Mouse (Mus musculus): ENCODE data around the gene Syn3. TPM values are rescaled to one million over a fixed set of nuclear protein-coding genes. Genes with fewer than 3 reads are reported as not detected.

Gene Syn3
- polyA plus RNA-seq, 1 experiment from 2014 or later: 4.0 TPM

DNA sequence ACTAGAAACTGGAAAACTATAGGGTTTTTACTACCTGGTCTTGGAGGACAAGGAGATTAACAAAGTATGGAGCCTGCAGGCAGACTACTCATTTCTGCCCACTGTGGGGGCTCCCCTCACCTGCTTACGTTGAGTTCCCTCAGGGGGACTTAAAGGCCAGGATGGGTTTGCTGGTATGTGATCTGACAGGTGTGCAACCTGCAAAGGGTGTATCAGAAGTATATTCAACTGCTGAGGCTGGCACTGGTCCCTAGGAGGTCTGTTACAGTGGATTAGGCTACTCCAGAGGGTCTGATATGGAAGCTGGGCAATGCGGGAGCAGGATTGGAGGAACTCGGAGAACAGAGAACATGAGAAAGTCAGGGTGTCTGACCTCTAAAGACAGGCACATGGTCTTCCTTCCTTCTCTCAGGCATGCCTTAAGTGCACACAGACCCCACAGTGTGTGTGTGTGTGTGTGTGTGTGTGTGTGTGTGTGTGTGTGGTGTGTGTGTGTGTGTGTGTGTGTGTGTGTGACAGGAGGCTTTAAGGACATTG, 157.6 kb downstream of the Syn3 start:
- peaks cover 9% of the 10 kb centered on the region for H3K4me1 ChIP-seq (ENCODE audit: control insufficient read depth, insufficient read depth, low read length)
- no peak for DNase-seq (ENCODE audit: low spot score)
- no peak overlapping the region for H3K4me2 ChIP-seq (ENCODE audit: low read depth, severe bottlenecking)
- no peaks in the 10 kb centered on the region for H3K9me3 ChIP-seq (ENCODE audit: control insufficient read depth, low read length)
- no peaks in the 10 kb centered on the region for H3K27me3 ChIP-seq (ENCODE audit: control insufficient read depth, insufficient read depth, low read length)
- WGBS: 80% methylated on average over 3 of the region's 3 CpGs
- H3K36me3 ChIP-seq (ENCODE audit: control insufficient read depth, insufficient read depth, low read length): peaks cover 4% of the 10 kb centered on the region; the same call in 1 of the 2 replicates
- H3K9ac ChIP-seq (ENCODE audit: low read length): no peak overlapping the region
- no peak overlapping the region for H3K4me3 ChIP-seq (ENCODE audit: low read depth, low read length)
- no peak for ATAC-seq (ENCODE audit: insufficient number of reproducible peaks, low FRiP score, low TSS enrichment, low read depth)
- no peak overlapping the region for H3K27ac ChIP-seq (replicated peaks; ENCODE audit: low read depth, low read length)

GRCm38 (mm10) chr10:86340421-86340820, 158.3 kb downstream of the Syn3 start:
- Histone ChIP-seq H3K9ac (ENCODE audit: low read length) (no peak overlapping the region), H3K36me3 (ENCODE audit: control insufficient read depth, insufficient read depth, low read length) (no peaks in the 10 kb centered on the region; the same call in 1 of the 2 replicates), H3K27ac (replicated peaks; ENCODE audit: low read depth, low read length) (no peak overlapping the region), H3K4me1 (ENCODE audit: control insufficient read depth, insufficient read depth, low read length) (peaks cover 9% of the 10 kb centered on the region), H3K9me3 (ENCODE audit: control insufficient read depth, low read length) (no peaks in the 10 kb centered on the region), H3K4me2 (ENCODE audit: low read depth, severe bottlenecking) (no peak overlapping the region), H3K27me3 (ENCODE audit: control insufficient read depth, insufficient read depth, low read length) (no peaks in the 10 kb centered on the region), H3K4me3 (ENCODE audit: low read depth, low read length) (no peak overlapping the region)
- WGBS: 73% methylated on average over 7 of the region's 7 CpGs
- no peak for DNase-seq (ENCODE audit: low spot score)
- ATAC-seq (ENCODE audit: insufficient number of reproducible peaks, low FRiP score, low TSS enrichment, low read depth): no peak

GRCm38 (mm10) chr10:86339649-86340379, 158.9 kb downstream of the Syn3 start:
- no peak overlapping the region for H3K4me2 ChIP-seq (ENCODE audit: low read depth, severe bottlenecking)
- no peak overlapping the region for H3K4me3 ChIP-seq (ENCODE audit: low read depth, low read length)
- no peak overlapping the region for H3K27ac ChIP-seq (replicated peaks; ENCODE audit: low read depth, low read length)
- no peak overlapping the region for H3K9ac ChIP-seq (ENCODE audit: low read length)
- WGBS: 63% methylated on average over 2 of the region's 2 CpGs
- no peak for DNase-seq (ENCODE audit: low spot score)
- H3K36me3 ChIP-seq (ENCODE audit: control insufficient read depth, insufficient read depth, low read length): no peaks in the 10 kb centered on the region; the same call in 1 of the 2 replicates
- H3K27me3 ChIP-seq (ENCODE audit: control insufficient read depth, insufficient read depth, low read length): no peaks in the 10 kb centered on the region
- H3K9me3 ChIP-seq (ENCODE audit: control insufficient read depth, low read length): no peaks in the 10 kb centered on the region
- ATAC-seq (ENCODE audit: insufficient number of reproducible peaks, low FRiP score, low TSS enrichment, low read depth): no peak
- peaks cover 10% of the 10 kb centered on the region for H3K4me1 ChIP-seq (ENCODE audit: control insufficient read depth, insufficient read depth, low read length)

DNA sequence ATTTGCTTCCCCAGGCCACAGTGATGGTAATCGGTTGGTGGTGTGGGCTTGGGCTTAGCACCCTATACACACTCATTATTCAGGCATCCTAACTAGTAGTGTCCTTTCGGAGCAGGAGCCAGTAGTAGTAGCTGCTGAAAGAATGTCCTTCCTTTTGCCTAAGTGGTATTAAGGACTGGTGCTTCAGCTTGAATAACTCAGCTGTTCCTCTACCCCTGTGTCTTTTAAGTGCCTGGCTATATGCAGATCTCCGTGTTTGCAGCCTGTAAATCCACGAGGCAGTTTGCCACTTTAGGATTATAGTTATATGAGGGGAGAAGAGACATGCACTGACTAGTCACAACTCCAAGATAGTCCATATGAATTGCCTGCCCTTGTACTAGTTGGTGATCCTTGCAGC, 159.6 kb downstream of the Syn3 start:
- Histone ChIP-seq H3K27ac (replicated peaks; ENCODE audit: low read depth, low read length) (no peak overlapping the region), H3K9ac (ENCODE audit: low read length) (no peak overlapping the region), H3K36me3 (ENCODE audit: control insufficient read depth, insufficient read depth, low read length) (no peaks in the 10 kb centered on the region), H3K4me1 (ENCODE audit: control insufficient read depth, insufficient read depth, low read length) (peaks cover 13% of the 10 kb centered on the region), H3K4me3 (ENCODE audit: low read depth, low read length) (no peak overlapping the region), H3K4me2 (ENCODE audit: low read depth, severe bottlenecking) (no peak overlapping the region), H3K27me3 (ENCODE audit: control insufficient read depth, insufficient read depth, low read length) (no peaks in the 10 kb centered on the region), H3K9me3 (ENCODE audit: control insufficient read depth, low read length) (no peaks in the 10 kb centered on the region)
- ATAC-seq (ENCODE audit: insufficient number of reproducible peaks, low FRiP score, low TSS enrichment, low read depth) (no peak), DNase-seq (ENCODE audit: low spot score) (no peak)
- WGBS: 88% methylated on average over 4 of the region's 4 CpGs

DNA sequence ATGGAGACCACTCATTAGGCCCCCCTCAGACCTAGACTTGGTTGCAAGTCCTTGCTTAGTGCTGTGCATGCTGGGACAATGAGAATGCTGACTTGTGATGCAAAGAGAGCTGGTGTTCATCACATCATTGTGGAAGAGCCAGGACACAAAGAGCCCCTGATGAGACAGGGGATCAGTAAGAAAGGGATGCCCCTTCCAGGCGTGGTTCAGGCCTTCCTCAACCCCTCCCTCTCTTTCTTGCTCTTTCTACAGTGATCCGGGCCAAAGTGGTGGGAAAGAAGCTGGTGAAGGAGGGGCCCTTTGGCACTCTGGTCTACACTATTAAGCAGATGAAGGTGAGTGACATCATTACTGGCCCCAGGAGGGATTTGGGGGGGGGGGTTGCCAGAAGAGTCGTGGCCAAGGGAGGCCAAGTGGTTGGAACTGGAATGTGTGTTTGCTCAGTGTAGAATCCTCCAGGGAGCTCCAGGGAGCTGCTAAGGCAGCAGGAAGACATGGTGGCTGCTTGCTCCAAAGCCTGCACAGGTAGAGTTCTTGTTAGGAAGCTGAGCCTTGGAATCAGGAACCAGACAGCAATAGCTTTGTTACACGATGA, 160.5 kb downstream of the Syn3 start:
- WGBS: 60% methylated on average over 4 of the region's 4 CpGs
- no peak overlapping the region for H3K4me3 ChIP-seq (ENCODE audit: low read depth, low read length)
- H3K27me3 ChIP-seq (ENCODE audit: control insufficient read depth, insufficient read depth, low read length): no peaks in the 10 kb centered on the region
- H3K9ac ChIP-seq (ENCODE audit: low read length): no peak overlapping the region
- no peak overlapping the region for H3K27ac ChIP-seq (replicated peaks; ENCODE audit: low read depth, low read length)
- H3K4me2 ChIP-seq (ENCODE audit: low read depth, severe bottlenecking): no peak overlapping the region
- H3K9me3 ChIP-seq (ENCODE audit: control insufficient read depth, low read length): no peaks in the 10 kb centered on the region
- no peaks in the 10 kb centered on the region for H3K36me3 ChIP-seq (ENCODE audit: control insufficient read depth, insufficient read depth, low read length)
- peaks cover 13% of the 10 kb centered on the region for H3K4me1 ChIP-seq (ENCODE audit: control insufficient read depth, insufficient read depth, low read length)
- no peak for DNase-seq (ENCODE audit: low spot score)
- no peak for ATAC-seq (ENCODE audit: insufficient number of reproducible peaks, low FRiP score, low TSS enrichment, low read depth)

DNA sequence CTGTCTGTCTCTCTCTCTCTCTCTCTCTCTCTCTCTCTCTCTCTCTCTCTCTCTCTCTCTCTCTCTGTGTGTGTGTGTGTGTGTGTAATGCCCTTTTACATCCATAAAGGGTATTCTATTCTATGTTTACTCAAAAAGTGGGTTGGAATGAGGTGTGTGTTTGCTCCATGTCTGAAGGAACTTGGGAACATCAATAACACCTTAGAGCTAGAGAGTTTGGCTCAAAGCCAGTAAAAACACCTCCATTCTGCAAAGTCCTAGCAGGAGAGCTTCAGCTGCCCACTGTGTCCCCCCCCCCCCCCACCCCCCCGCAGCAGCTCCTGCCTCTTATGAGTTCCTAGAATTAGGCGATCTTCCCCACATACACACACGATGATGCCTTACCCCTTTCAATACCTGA, 161.5 kb downstream of the Syn3 start:
- H3K4me3 ChIP-seq (ENCODE audit: low read depth, low read length): no peak overlapping the region
- DNase-seq (ENCODE audit: low spot score): no peak
- H3K36me3 ChIP-seq (ENCODE audit: control insufficient read depth, insufficient read depth, low read length): no peaks in the 10 kb centered on the region
- no peaks in the 10 kb centered on the region for H3K9me3 ChIP-seq (ENCODE audit: control insufficient read depth, low read length)
- no peak overlapping the region for H3K27ac ChIP-seq (replicated peaks; ENCODE audit: low read depth, low read length)
- H3K4me1 ChIP-seq (ENCODE audit: control insufficient read depth, insufficient read depth, low read length): peaks cover 11% of the 10 kb centered on the region
- no peak for ATAC-seq (ENCODE audit: insufficient number of reproducible peaks, low FRiP score, low TSS enrichment, low read depth)
- H3K9ac ChIP-seq (ENCODE audit: low read length): no peak overlapping the region
- 67% methylated on average over 3 of the region's 3 CpGs for WGBS
- no peaks in the 10 kb centered on the region for H3K27me3 ChIP-seq (ENCODE audit: control insufficient read depth, insufficient read depth, low read length)
- H3K4me2 ChIP-seq (ENCODE audit: low read depth, severe bottlenecking): no peak overlapping the region

DNA sequence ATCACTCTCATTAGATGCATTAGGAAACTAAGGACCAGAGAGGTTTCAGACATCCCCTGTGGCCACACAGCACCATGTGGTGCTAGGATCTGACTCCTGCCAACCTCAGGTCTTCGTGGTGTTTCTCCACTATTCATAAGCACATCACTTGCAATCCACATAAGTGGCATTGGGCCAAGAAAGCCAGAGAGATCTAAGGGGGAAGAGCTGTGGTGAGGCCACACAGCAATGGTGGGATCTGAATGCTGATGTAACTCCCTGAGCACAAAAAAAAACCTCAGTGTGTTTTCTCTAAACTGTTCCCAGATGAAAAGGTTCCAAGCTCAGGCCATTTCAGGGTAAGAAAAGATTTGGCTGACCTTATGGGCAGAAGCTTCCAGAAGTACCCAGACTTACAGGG, 162.2 kb downstream of the Syn3 start:
- no peak overlapping the region for H3K4me3 ChIP-seq (ENCODE audit: low read depth, low read length)
- DNase-seq (ENCODE audit: low spot score) (no peak), ATAC-seq (ENCODE audit: insufficient number of reproducible peaks, low FRiP score, low TSS enrichment, low read depth) (no peak)
- no peak overlapping the region for H3K9ac ChIP-seq (ENCODE audit: low read length)
- 85% methylated on average over 1 of the region's 1 CpGs for WGBS
- no peak overlapping the region for H3K4me2 ChIP-seq (ENCODE audit: low read depth, severe bottlenecking)
- peaks cover 13% of the 10 kb centered on the region for H3K4me1 ChIP-seq (ENCODE audit: control insufficient read depth, insufficient read depth, low read length)
- H3K36me3 ChIP-seq (ENCODE audit: control insufficient read depth, insufficient read depth, low read length): no peaks in the 10 kb centered on the region
- H3K27ac ChIP-seq (replicated peaks; ENCODE audit: low read depth, low read length): no peak overlapping the region
- H3K27me3 ChIP-seq (ENCODE audit: control insufficient read depth, insufficient read depth, low read length): no peaks in the 10 kb centered on the region
- H3K9me3 ChIP-seq (ENCODE audit: control insufficient read depth, low read length): no peaks in the 10 kb centered on the region

DNA sequence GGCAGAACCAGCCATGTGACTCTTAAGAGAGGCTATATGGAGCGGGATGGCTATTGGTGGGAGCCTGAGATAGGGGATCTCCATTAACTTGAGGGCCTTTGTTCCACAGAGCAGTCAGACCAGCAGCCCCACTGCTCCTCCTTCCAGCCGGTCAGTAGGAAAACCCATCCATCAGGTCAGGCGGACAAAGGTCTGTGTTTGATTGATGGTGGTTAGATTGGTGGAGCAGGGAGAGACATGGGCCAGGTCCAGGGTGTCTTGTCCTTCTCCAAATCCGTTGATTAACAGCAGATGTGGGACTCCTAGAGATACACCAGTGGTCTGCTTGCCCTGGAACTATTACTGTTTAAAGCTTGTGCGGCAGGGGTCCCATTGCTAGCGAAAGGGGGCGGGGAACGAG, 164.1 kb downstream of the Syn3 start:
- WGBS: 29% methylated on average over 8 of the region's 8 CpGs
- no peak overlapping the region for H3K4me2 ChIP-seq (ENCODE audit: low read depth, severe bottlenecking)
- no peak overlapping the region for H3K4me3 ChIP-seq (ENCODE audit: low read depth, low read length)
- no peaks in the 10 kb centered on the region for H3K9me3 ChIP-seq (ENCODE audit: control insufficient read depth, low read length)
- ATAC-seq (ENCODE audit: insufficient number of reproducible peaks, low FRiP score, low TSS enrichment, low read depth) (no peak), DNase-seq (ENCODE audit: low spot score) (no peak)
- peaks cover 16% of the 10 kb centered on the region for H3K4me1 ChIP-seq (ENCODE audit: control insufficient read depth, insufficient read depth, low read length)
- no peaks in the 10 kb centered on the region for H3K27me3 ChIP-seq (ENCODE audit: control insufficient read depth, insufficient read depth, low read length)
- H3K36me3 ChIP-seq (ENCODE audit: control insufficient read depth, insufficient read depth, low read length): no peaks in the 10 kb centered on the region
- H3K27ac ChIP-seq (replicated peaks; ENCODE audit: low read depth, low read length): no peak overlapping the region
- no peak overlapping the region for H3K9ac ChIP-seq (ENCODE audit: low read length)
